Mouse (Mus musculus) E14TG2a.4 (cell line): ENCODE measurements around the gene Ace.

Source experiments
- H3K27me3 ChIP-seq: 2 replicates; pipeline ENCODE4 v1.6.1; 2014; ENCODE audit warnings: low read length, control low read depth; ENCODE audit not compliant: insufficient read depth
- H3K36me3 ChIP-seq: 2 replicates; pipeline ENCODE4 v1.6.1; 2014; ENCODE audit warnings: low read length, control low read depth; ENCODE audit not compliant: insufficient read depth
- H3K4me1 ChIP-seq: replicated peaks from 2 replicates; pipeline ENCODE4 v1.6.1; 2014; ENCODE audit warnings: low read depth, low read length, control low read depth
- H3K4me3 ChIP-seq: replicated peaks from 2 replicates; pipeline ENCODE4 v1.5.1; 2014; ENCODE audit warnings: mild to moderate bottlenecking, low read length
- H3K9me3 ChIP-seq: 2 replicates; pipeline ENCODE4 v1.6.1; 2014; ENCODE audit warnings: low read length, control low read depth
- CTCF ChIP-seq: conservative IDR thresholded peaks from 2 replicates; pipeline ENCODE4 v1.5.1; 2014; ENCODE audit warnings: low read length
- NANOG ChIP-seq: IDR thresholded peaks from 2 replicates; pipeline ENCODE4 v1.6.1; 2014; ENCODE audit warnings: borderline replicate concordance, low read length, mixed read lengths
- POU5F1 ChIP-seq: IDR thresholded peaks from 2 replicates; pipeline ENCODE4 v1.6.1; 2014; ENCODE audit warnings: low read length, borderline replicate concordance

Gene Ace

GRCm38 (mm10) chr11:105969516-105969915, 1.8 kb downstream of the Ace start:
- Histone ChIP-seq H3K36me3 (no peaks in the 10 kb centered on the region), H3K9me3 (no peaks in the 10 kb centered on the region), H3K4me1 (peaks cover 34% of the 10 kb centered on the region), H3K4me3 (no peak overlapping the region), H3K27me3 (peaks cover 71% of the 10 kb centered on the region)
- TF ChIP-seq CTCF (peak; percentile 22; the same call in 1 of the 2 replicates), POU5F1 (no peak)

GRCm38 (mm10) chr11:105974593-105974992, 6.8 kb downstream of the Ace start:
- Histone ChIP-seq H3K36me3 (no peaks in the 10 kb centered on the region), H3K27me3 (peaks cover 43% of the 10 kb centered on the region), H3K4me1 (peaks cover 18% of the 10 kb centered on the region), H3K9me3 (no peaks in the 10 kb centered on the region), H3K4me3 (no peak overlapping the region)
- TF ChIP-seq POU5F1 (no peak), NANOG (no peak), CTCF (no peak)

- Histone ChIP-seq H3K27me3 (peaks cover 39% of the 10 kb centered on the region), H3K9me3 (no peaks in the 10 kb centered on the region), H3K4me1 (peaks cover 18% of the 10 kb centered on the region), H3K4me3 (no peak overlapping the region), H3K36me3 (no peaks in the 10 kb centered on the region)
- TF ChIP-seq NANOG: no peak
- TF ChIP-seq POU5F1: no peak
- TF ChIP-seq CTCF: no peak
These were observed 7.3 kb downstream of the Ace start for GRCm38 (mm10) chr11:105975050-105975449.

- H3K4me1 ChIP-seq: peaks cover 18% of the 10 kb centered on the region
- H3K27me3 ChIP-seq: peaks cover 37% of the 10 kb centered on the region
- H3K4me3 ChIP-seq: no peak overlapping the region
- no peaks in the 10 kb centered on the region for H3K9me3 ChIP-seq
- TF ChIP-seq CTCF: no peak
- no peak for TF ChIP-seq NANOG
- no peak for TF ChIP-seq POU5F1
- H3K36me3 ChIP-seq: no peaks in the 10 kb centered on the region
These were observed 7.9 kb downstream of the Ace start for GRCm38 (mm10) chr11:105975636-105976035.

- no peak for TF ChIP-seq CTCF
- no peaks in the 10 kb centered on the region for H3K9me3 ChIP-seq
- peaks cover 8% of the 10 kb centered on the region; the same call in 1 of the 2 replicates for H3K4me1 ChIP-seq
- H3K27me3 ChIP-seq: peaks cover 31% of the 10 kb centered on the region
- H3K4me3 ChIP-seq: no peak overlapping the region
- no peaks in the 10 kb centered on the region for H3K36me3 ChIP-seq
These were observed 10.5 kb downstream of the Ace start for GRCm38 (mm10) chr11:105978232-105978631.

- no peak for TF ChIP-seq NANOG
- TF ChIP-seq CTCF: no peak
- no peak for TF ChIP-seq POU5F1
- peaks cover 27% of the 10 kb centered on the region for H3K27me3 ChIP-seq
- H3K4me1 ChIP-seq: peaks cover 4% of the 10 kb centered on the region; the same call in 1 of the 2 replicates
- H3K9me3 ChIP-seq: no peaks in the 10 kb centered on the region
- H3K36me3 ChIP-seq: no peaks in the 10 kb centered on the region
- no peak overlapping the region for H3K4me3 ChIP-seq
These were observed 10.9 kb downstream of the Ace start for GRCm38 (mm10) chr11:105978634-105979033.

GRCm38 (mm10) chr11:105984452-105984851, 16.7 kb downstream of the Ace start:
- H3K4me1 ChIP-seq: peaks cover 21% of the 10 kb centered on the region
- TF ChIP-seq CTCF (no peak), POU5F1 (no peak), NANOG (no peak)

GRCm38 (mm10) chr11:105987446-105987845, 19.7 kb downstream of the Ace start:
- peaks cover 23% of the 10 kb centered on the region for H3K4me1 ChIP-seq
- H3K9me3 ChIP-seq: no peaks in the 10 kb centered on the region
- no peaks in the 10 kb centered on the region for H3K36me3 ChIP-seq
- H3K27me3 ChIP-seq: peaks cover 44% of the 10 kb centered on the region
- TF ChIP-seq CTCF: no peak
- TF ChIP-seq NANOG: no peak
- no peak for TF ChIP-seq POU5F1
- H3K4me3 ChIP-seq: peak overlapping the region; percentile 43

More at GRCm38 (mm10) chr11:105984452-105984851, 16.7 kb downstream of the Ace start:
- H3K9me3 ChIP-seq: no peaks in the 10 kb centered on the region
- peaks cover 44% of the 10 kb centered on the region for H3K27me3 ChIP-seq
- no peak overlapping the region for H3K4me3 ChIP-seq
- H3K36me3 ChIP-seq: no peaks in the 10 kb centered on the region

GRCm38 (mm10) chr11:105989446-105989845, 21.7 kb downstream of the Ace start:
- TF ChIP-seq POU5F1: no peak
- no peak for TF ChIP-seq NANOG
- TF ChIP-seq CTCF: no peak
- Histone ChIP-seq H3K27me3 (peaks cover 44% of the 10 kb centered on the region), H3K9me3 (no peaks in the 10 kb centered on the region), H3K4me1 (peaks cover 23% of the 10 kb centered on the region), H3K36me3 (no peaks in the 10 kb centered on the region), H3K4me3 (no peak overlapping the region)

- Histone ChIP-seq H3K27me3 (peaks cover 40% of the 10 kb centered on the region), H3K36me3 (no peaks in the 10 kb centered on the region), H3K4me3 (no peak overlapping the region), H3K9me3 (no peaks in the 10 kb centered on the region), H3K4me1 (peaks cover 23% of the 10 kb centered on the region)
- TF ChIP-seq POU5F1 (no peak), NANOG (no peak), CTCF (no peak)
These were observed 22.5 kb downstream of the Ace start for GRCm38 (mm10) chr11:105990231-105990630.
